Mouse (Mus musculus) left cerebral cortex, adult 8-10 months (tissue): Measurements from ENCODE around the gene Magel2. TPM values are rescaled to one million over a fixed set of nuclear protein-coding genes. Genes with fewer than 3 reads are reported as not detected.

ENCODE experiments used
- DNase-seq, 2 experiments: peaks; one replicate each; pipeline ENCODE4 v3.0.0; 2022; ENCODE audit warnings: low spot score in 2 of 2
- total RNA-seq, 4 experiments: library from RNA; stranded (reverse); gene quantifications; 2 replicates each; pipeline ENCODE4 v1.2.4; 2022

Magel2 gene
- total RNA-seq, 4 experiments from 2014 or later, result 1.5 to 3.2 (median 2.4) TPM

- no peak for DNase-seq
Observed at GRCm38 (mm10) chr7:62420566-62420965, 43.8 kb downstream of the Magel2 start.

GRCm38 (mm10) chr7:62423210-62423609, 46.4 kb downstream of the Magel2 start:
- no peak for DNase-seq

- DNase-seq, result no peak
Observed at GRCm38 (mm10) chr7:62428337-62428736, 51.5 kb downstream of the Magel2 start.

Other genes starting within 250 kb of the Magel2 start
- 100 to 1,000 TPM; 118 to 125 (median 122) TPM for gene Ndn, start 30.4 kb upstream of the Magel2 start, total RNA-seq
- gene Mkrn3, start 43.1 kb downstream of the Magel2 start, total RNA-seq, result under 1 TPM; 0.36 to 0.98 (median 0.55) TPM
- under 1 TPM in 3 of 4 experiments, not detected in 1; 0.27 to 0.46 (median 0.37) TPM for gene Peg12, start 87.5 kb downstream of the Magel2 start, total RNA-seq